Mouse (Mus musculus) cerebellum, postnatal 4 days (tissue): ENCODE data around the gene Ahdc1.
"Not testable (repeated sequence)": the region's sequence is repeated elsewhere in the genome, so short reads cannot be mapped to it uniquely, and the experiment has no call there.

ENCODE experiments used
- DNase-seq, 2 experiments: peaks; one replicate each; pipeline ENCODE4 v3.0.0; 2022; ENCODE audit warnings: low spot score in 2 of 2, mixed read lengths in 1 of 2

Gene Ahdc1

DNA sequence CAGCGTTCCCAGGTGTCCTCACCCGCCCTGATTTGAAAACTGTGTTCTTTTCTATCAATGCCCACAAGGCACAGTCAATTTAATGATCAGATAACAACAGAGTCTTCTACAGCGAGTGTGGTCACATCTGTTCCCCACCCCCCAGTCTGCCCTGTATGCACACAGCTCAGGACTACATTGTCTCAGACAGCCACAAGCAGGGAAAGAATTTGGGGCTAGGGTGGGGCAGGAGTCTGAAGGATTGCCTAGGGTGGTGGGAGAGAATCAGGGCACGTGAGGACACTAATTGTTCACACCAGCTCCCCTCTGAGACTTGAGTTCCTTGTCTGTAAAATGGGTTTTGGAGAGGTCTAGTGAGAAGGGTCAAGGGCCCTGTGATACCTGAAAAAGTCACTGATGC lies 17.5 kb upstream of the Ahdc1 start:
- DNase-seq: no peak

DNA sequence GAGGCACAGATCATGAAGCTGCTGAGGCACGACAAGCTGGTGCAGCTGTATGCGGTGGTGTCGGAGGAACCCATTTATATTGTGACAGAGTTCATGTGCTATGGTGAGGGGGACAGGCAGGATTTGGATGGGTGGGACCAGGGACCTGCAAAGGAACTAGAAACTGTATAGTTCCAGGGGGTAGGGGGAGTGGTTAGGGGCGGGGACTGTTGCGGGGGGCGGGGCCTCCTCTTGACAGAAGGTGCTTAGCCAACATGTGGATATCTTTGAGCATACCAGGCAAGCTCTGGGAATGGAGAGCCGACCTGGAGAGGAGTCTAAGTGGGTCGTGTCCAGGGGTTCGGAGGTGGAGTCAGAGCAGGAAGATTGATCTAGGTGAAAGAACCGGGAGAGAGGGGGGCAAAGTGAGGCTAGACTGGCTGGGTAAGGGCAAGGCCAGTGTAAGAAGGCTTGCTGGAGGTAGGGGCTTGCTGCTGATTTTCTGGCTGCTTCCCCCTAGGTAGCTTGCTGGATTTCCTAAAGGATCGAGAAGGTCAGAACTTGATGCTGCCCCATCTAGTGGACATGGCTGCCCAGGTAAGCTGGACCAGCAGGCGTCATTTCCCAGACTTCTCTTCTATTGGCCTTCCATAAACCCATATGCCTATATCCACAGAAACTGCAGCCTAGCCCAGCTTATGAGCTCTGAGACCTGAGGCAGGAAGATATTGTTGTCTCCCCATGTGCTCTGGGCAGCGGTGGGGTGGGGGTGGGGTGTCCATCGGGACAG lies 13.4 kb upstream of the Ahdc1 start:
- DNase-seq: no peak

DNA sequence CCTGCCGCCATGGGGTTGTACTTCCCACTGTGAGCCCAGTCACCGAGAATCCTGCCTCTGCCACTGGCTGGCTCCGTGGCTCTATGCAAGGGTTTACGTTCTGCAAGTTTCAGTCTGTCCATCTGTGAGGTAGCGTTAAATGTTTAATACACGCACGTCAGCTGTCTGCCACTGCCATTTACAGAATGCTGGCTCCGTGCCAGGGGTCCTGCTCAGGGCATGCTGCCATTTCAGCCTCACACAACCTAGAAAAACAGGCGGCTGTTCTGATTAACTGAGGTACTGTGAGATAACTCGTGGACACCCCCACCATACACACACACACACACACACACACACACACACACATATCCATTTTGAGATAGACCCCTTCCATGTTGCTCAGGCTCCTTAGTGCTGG lies 8.2 kb upstream of the Ahdc1 start:
- peak in 1 of 2 experiments; percentile 84 for DNase-seq

DNA sequence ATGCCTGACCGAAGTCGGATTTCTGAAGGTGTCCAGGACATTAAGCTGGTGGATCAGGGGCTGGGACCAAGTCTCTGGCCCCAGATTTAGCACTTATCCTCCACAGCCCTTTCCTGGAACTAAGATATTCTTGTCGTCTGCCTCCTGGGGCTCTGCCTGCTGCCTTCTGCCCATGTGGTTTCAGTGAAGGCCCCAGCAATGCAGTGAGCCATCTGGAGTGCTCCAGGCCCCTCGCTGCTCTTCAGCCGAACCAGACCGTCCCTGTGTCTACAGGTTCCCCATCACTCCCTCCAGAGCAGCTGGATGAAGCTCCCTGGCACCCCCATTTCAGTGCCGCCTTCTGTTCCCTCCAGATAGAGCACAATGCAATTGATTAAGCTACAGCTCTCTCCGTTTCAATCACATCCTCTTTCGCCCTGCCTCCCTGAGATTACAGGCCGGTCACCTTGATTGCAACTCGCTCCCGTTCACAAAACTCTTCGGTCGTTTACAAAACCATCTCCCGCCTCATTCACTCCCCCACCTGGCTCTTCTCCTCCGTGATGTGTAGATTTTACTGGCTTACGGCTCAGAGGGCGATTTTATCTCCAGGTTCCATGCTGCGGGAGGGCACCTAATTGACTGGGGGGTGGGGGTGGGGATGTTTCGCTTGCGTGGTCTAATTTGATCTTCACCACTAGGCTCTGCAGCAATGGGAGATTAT lies 7.6 kb upstream of the Ahdc1 start:
- no peak for DNase-seq

DNA sequence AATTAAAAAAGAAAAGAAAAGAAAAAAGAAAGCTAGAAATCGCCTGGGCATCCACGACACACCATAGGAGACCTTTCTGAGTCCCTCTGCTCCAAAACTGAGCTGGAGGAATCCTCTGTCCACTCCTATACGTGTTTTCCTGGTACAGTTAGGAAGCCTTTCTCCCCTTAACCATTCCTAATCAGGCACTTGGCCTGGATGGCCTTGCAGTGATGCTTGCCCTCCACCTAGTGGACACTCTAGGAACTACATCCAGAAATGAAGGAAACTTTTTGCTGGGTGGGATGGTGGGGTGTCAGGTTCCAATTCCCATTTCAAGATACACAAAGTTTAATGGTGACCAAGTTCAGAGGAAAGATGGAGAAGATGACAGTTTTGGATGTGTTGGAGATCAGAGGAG lies 5.8 kb upstream of the Ahdc1 start:
- peak; percentile 61 to 87 for DNase-seq

DNA sequence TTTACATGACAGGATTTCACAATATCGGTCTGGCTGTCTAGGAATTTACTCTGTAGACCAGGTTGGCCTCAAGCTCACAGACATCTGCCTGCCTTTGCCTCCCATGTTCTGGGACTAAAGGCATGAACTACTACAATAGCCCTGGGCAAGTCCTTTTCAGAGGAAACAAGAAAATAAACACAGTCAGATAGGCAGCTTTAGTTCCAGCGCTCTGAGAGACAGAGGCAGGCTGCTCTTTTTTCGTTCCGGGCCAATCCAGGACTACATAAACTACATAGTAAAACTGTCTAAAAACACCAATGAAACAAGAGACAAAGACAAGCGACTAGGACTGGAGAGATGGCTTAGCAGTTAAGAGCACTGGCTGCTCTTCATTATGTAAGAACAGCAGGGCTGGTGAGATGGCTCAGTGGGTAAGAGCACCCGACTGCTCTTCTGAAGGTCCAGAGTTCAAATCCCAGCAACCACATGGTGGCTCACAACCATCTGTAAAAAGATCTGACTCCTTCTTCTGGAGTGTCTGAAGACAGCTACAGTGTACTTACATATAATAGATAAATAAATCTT lies 5.1 kb upstream of the Ahdc1 start:
- DNase-seq: not testable (repeated sequence)

DNA sequence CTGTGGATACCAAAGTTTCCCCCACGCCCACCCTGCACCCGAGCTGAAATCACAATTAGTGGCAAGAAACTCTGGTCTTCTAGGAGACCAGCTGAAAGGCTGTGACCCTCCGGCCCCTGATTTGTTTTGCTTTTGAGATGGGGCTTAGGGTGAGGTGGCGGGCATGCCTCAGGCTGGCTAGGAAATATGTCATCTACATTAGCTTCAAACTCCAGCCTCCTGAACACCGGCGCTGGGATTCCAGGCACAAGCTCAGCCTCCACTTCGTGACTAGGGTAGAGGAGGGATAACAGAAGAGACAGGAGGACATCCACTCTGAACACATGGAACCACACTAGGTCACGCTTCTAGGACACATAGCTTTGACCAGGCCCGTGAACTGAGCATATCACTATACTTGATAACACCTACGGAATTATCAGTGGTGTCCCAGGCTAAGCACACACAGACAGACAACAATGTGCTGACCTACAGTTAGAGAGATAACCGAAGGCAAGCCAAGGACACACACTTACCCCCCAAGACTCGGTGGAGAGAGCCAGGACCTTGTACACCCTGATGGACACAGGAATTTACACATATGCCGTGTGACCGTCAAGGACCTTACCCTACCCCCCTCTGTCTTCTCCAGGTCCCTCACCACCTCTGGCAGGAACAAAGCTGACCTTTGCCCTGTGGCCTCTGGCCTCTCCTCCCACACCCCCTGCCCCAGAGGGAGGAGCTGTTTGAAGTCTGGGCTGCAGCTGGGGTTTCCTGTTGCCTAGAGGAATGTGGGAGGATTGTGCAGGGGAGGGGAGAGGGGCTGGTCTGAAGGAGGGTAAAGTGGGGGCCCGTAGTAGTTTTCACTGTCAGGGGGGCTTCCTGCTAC lies 3.3 kb upstream of the Ahdc1 start:
- DNase-seq: no peak

DNA sequence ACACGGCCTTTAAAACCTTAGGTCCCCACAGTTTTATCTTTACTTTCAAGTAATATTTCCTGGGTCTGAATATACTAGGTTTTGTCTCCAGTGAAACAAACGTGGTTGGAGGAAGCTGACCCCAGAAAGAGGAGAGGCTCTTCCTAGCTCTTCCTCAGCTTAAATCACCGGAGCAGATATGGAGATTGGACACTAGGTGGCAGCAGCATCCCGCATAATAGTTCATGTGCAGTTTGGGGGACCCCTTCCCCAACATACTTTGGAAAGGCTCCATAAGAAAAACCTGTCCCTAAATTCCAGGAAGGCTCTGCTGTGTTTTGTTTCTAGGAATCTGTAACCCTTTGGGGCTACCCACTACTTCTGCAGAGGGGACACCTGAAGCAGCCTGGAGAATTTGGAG lies 1.9 kb upstream of the Ahdc1 start:
- DNase-seq: peak in 1 of 2 experiments; percentile 68

DNA sequence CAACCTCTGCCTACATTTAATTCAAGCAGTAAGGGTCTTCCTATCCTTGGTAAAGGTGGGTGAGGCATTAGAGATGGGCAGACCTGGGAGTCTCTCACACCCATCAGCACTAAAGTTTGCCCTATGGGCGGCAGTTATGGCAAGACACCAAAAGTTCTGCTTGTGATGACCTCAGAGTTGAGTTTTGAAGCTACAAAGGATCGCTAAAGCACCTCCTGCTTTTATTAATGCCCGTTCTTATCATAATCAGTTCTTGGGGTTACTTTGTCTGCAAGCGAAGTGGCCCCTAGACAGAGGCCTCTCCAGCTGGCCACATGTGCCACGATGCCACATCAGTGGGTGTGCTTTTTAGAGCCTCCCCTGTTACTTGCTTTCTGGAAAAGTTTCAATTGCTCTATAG lies 1.4 kb upstream of the Ahdc1 start:
- no peak for DNase-seq

DNA sequence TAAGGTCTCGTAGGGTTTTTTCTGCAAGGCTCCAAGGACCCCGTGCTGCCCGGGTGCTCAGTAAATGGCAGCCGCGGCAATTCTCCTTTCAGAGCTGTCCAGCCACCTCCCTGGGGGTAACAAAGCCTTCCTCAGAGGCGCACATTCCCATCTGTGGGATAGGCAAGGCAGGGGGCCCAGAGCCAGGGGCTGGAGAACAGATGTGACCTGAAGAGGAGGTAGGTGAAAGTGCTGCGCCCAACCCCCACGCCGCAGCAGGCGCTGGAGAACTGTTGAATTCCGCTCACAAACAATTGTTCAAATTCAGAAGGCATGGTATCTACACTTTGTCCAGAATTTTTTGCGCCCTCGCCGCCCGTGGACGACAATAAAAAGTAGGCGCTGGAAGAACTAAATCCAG lies 449 bp upstream of the Ahdc1 start:
- DNase-seq: no peak

DNA sequence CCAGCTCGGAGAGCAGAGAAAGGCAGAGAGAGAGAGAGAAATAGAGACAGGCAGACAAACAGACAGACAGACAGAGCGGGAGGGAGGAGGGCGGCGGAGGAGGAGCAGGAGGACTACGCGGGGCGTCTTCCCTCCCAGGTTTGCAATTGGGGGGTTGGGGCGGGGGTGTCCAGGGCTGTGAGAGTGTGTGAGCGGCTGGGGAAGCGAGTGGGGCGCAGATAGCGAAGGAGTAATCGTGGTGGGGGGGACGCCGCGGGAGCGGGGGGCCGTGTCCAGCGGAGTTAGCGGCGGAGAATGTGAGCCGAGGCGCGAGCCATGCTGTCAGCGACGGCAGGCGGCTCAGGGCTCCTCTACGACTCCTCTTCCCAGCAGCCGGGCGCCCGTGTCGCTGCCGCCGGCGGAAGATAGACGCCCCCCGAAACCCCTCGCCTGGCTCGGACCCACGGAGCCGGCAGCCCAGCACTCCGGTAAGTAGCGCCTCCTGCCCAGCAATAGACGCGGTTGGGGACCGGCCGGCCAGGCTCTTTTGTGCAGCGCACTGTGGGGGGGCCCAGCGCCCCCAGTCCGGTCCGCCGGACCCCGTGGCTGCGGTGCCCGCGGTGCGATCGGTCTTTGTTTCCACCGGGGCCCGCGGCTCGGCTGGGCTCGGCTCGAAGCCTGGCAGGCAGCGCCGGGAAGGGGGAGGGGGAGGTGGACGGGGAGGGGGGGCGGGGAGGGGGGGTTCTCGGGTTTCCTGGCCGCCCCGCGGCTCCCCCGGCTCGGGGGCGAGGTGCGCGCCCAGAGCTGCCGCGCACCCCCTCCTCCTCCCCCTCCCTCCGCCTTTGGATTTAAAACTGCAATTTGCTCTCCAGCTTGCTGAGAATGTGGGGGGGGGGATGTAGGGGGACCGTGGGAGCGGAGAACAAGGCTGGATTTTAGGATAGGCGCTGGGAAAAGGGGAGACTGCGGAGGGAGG lies 1.0 kb downstream of the Ahdc1 start:
- peak in 1 of 2 experiments; percentile 63 for DNase-seq

DNA sequence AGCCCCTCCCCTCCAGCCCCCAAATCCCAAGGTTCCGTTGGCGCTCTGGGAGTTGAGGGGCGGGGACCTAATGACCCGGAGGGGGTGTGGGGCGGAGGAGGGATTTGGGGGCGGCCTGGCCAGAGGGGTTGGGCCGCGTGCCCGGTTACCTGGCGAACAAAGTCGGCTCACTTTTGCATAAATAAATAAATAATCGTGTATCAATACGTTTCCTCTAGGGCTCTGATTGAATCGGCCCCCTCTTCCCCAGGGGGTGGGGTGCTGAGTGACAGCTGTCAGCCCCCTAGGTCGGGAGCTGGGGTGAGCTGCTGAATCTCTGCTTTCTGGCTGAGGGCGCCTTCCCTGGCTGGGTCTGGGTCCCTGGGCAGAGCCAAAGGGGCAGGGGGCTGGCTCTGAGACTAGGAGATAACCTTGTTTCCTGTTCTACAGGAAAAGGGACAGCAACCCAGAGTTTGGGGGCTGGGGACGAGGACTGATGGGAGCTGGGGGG lies 1.8 kb downstream of the Ahdc1 start:
- no peak for DNase-seq

DNA sequence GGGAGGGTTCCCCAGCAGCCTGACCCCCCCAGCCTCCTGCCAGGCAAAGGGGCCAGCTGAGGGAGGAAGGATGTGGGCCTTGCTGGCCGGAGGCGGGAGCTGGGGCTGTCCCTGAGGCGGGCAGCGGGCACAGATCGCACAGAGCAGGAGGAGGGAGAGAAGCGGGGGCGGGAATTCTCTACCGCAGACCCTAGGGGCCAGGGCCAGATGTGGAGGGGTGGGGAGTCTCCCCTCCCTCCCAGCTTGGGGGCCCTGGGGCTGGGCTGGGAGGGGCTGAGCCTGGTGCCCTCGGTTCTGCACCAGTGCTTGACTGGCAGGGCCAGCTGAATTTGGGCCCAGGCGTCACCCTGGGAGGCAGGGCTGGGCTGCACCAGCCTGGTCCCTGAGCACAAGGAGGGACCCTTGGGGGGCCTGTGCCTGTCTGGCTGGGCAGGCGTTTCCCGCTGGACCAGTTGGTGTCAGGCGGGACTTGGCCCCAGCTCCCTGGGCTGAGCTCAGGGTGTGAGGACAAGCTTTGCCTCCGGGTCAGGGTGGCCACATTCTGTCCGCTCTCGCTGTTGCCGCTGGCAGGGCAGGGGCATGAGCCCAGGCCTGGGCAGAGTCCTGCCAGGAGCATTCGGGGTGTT lies 2.3 kb downstream of the Ahdc1 start:
- DNase-seq: no peak

DNA sequence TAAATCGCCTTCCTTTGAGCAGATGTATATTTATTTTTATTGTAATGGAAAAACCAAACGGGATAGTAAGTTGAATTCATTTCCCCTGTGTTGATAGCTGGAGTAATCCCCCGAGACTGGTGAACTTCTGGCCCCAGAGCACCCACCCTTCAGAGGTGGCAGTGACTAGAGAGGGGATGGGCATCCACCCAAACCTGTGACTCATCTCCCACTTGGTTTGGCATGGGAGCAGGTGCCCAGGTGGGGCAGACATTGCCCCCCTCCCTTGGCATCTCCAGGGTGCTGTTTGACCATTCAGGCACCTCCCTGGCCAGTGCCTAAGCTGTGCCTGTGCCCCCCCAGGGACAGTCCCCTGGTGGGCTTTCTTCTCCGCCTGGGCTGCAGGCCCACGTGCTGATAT lies 3.0 kb downstream of the Ahdc1 start:
- DNase-seq: peak in 1 of 2 experiments; percentile 19

DNA sequence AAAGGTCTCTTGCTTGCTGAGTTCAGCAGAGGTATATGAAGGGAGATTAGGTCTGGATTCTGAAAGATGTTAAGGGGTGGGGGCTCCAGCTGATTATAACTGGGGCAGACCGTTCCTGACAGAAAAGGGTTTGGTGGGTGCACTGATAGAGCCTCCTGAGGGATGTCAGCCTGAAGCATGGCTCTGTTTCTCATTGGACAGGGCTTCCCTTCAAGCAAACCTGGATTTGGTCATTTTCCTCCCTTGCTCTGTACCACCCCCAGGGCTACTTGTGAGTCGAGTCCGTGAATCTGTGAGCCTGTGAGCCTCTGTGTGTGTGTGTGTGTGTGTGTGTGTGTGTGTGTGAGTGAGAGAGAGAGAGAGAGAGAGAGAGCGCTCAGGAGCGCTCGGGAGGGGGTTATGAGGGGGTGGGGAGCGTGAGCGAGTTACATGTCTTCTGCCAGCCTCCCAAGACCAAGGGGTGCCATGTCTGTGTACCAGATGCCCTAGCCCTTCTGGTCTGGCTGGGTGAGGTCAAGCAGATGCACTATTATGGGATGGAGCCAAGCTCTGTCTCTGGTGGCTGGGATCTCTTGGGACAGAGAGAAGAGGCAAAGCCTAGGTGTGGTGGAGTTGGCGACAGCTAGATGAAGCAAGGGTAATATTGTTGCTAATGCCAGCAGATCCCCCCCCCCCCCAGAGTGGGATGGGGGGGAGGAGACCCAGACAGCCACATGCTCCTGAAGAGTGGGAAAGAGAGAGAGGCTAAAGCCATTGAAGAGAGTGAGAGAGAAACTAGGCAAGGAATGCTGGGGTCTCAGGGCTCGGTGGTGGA lies 4.0 kb downstream of the Ahdc1 start:
- DNase-seq: no peak

DNA sequence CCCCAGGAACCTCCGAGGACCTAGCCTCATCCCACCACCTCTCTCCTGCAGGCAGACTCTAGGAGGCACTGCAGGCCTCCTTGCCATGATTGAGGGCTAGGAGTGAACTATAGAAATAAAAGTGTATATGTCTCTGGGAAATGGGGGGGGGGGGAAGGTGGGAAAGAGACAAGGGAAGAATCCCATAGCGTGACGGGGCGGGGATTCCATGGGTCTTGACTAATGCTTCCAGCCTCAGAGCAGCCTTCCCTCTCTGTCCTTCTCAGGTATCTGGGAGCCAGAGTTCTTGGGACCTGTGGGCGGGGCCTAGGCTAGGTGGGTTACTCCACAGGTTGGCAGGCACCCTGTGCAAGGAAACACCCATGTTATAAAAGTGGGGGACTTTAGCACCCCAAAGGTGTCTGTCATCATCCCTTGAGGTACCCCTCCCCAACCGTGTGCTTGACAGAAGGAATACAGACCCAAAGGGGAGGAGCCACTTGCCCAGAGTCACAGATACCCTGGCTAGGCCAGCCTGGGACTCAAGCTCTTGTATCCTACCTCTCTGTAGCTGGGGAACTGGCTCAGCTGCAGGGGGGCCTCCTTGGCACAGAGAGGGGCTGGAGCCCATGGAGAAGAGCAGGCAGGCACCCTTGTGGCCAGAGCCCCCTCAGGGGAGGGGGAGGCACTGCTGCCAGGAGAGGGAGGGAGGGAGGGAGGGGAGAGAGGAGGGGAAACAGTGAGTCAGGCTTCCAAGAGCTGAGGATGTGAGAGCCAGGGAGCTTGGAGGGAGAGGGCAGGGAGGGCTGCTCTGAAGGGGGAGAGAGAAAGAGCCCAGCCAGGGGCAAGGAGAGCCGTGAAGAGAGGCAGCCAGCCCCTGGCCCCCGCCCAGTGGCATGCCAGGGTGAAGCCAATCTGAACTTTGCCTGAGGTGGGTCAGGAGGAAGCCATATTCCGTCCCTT lies 4.9 kb downstream of the Ahdc1 start:
- DNase-seq: no peak

DNA sequence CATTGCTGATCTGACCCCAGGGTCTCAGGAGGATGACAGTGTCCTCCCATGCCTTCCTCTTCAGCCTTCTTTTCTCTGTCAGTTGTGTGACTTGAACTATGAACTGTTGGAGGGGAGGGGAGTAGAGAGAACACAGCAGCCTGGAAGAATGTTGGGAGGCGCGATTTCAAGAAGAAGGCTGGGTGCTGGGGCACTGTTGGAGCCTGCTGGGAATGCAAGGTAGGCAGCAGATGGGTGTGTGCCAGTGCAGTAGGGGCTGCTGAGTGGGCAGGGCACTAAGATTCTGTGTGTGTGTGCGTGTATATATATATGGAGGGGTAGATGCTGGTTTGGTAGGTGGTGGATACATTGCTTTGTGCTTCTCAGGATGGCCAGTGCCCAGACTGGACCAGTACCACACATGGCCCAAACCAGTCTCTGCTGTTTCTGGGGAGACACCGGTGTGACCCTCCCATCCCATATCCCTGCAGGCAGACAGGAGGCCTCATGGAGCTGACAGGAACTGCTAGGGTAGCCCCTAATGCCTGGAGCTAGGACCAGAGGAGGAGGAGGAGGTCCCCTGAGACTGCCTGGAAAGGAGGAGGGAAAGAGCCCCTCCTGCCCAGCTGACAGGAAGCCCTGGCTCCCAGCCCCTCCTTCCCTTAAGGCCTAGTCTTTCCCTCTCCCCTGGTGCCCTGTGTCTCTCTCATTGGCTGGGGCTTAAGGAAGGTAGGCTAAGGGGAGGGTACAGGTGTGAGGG lies 5.8 kb downstream of the Ahdc1 start:
- DNase-seq: no peak
